21 mouse cellular contexts compared by ENCODE assay signal in the genomic region with DNA sequence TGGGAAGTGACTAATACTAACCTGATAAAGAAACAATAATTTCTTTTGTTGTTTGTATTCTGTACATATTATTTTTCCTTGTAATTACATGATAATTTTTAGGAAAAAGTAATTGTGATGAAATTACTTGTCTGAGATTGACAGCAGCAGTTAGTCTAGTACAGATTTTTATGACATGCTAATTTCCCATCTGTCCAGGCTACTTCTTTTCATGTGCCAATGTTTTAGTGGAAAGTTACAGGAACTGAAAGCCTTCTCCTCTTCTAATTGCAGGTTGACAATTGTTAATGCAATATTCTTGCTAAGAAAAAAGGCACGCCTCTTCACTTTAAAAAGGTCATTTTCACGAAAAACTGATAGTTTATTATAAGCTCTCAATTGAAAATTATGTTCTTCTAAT.
"Had no signal": no experiment of that assay in that cellular context is flagged by ENCODE, and none has a peak within 500 bp of the region (broad histone marks: within the 10 kb centered on the region; RNA-seq: fewer than 3 reads in every experiment).

No protein-coding gene starts in this region.

- H3K9ac ChIP-seq: lung, embryonic 14.5 days; midbrain, embryonic 12.5 days; neural tube, embryonic 13.5 days; neural tube, embryonic 15.5 days; stomach, embryonic 15.5 days had no signal

- H3K27ac ChIP-seq: midbrain, embryonic 10.5 days; midbrain, embryonic 12.5 days; neural tube, embryonic 13.5 days; neural tube, embryonic 15.5 days; stomach, embryonic 15.5 days; stomach, postnatal 0 days had no signal

- H3K27me3 ChIP-seq: midbrain, embryonic 12.5 days; neural tube, embryonic 13.5 days; neural tube, embryonic 15.5 days; stomach, embryonic 15.5 days had no signal

- H3K4me2 ChIP-seq: lung, embryonic 14.5 days; midbrain, embryonic 12.5 days; neural tube, embryonic 13.5 days; neural tube, embryonic 15.5 days; stomach, embryonic 15.5 days had no signal

- H3K36me3 ChIP-seq: midbrain, embryonic 10.5 days; midbrain, embryonic 12.5 days; neural tube, embryonic 13.5 days; neural tube, embryonic 15.5 days; stomach, embryonic 15.5 days had no signal

- H3K9me3 ChIP-seq: midbrain, embryonic 10.5 days; midbrain, embryonic 12.5 days; neural tube, embryonic 13.5 days; neural tube, embryonic 15.5 days; stomach, embryonic 15.5 days had no signal

- ATAC-seq: midbrain, embryonic 16.5 days had no signal

- H3K4me3 ChIP-seq: midbrain, embryonic 10.5 days; midbrain, embryonic 12.5 days; myocyte; neural tube, embryonic 13.5 days; neural tube, embryonic 15.5 days; stomach, embryonic 15.5 days had no signal

- DNase-seq: lung, adult 18-20 months; lung, embryonic 14.5 days; lung, postnatal 10 days; lung, postnatal 4 days; midbrain, embryonic 14.5 days; retina, postnatal 1 day; right cerebral cortex, adult 18-20 months; right cerebral cortex, postnatal 25 days; right cerebral cortex, postnatal 4 days; spleen, adult 18-20 months; thymus, adult 2 months; thymus, postnatal 25 days; thymus, postnatal 4 days had no signal

- H3K4me1 ChIP-seq: midbrain, embryonic 10.5 days; midbrain, embryonic 12.5 days; neural tube, embryonic 13.5 days; neural tube, embryonic 15.5 days; stomach, embryonic 15.5 days had no signal
